Mouse (Mus musculus) lung, postnatal 0 days (tissue): ENCODE results near the gene Stx18. TPM values are rescaled to one million over a fixed set of nuclear protein-coding genes. Genes with fewer than 3 reads are reported as not detected.
A peak's percentile ranks its signal among the peaks of the same experiment; 100 is the strongest.

Source experiments
- ATAC-seq: fragments of 200-750 bp; cut with Nextera tagmentation; 2 replicates; pipeline ENCODE4 v1.8.0; 2017; ENCODE audit warnings: moderate library complexity
- DNase-seq: peaks from one replicate; pipeline ENCODE4 v3.0.0-alpha.2; 2016; ENCODE audit warnings: low spot score
- H3K27ac ChIP-seq: fragments of 300-500 bp; sonication (generic); 2 replicates; pipeline ENCODE4 v1.5.1; 2014; ENCODE audit warnings: antibody characterized with exemption, mild to moderate bottlenecking, low read length, mixed read lengths
- H3K27me3 ChIP-seq: fragments of 300-500 bp; sonication (generic); replicated peaks from 2 replicates; pipeline ENCODE4 v1.6.1; 2014; ENCODE audit warnings: low read length, mixed read lengths; ENCODE audit not compliant: insufficient read depth
- H3K36me3 ChIP-seq: fragments of 300-500 bp; sonication (generic); 2 replicates; pipeline ENCODE4 v1.6.1; 2014; ENCODE audit warnings: low read length, mixed read lengths; ENCODE audit not compliant: insufficient read depth
- H3K4me1 ChIP-seq: fragments of 300-500 bp; sonication (generic); 2 replicates; pipeline ENCODE4 v1.6.1; 2014; ENCODE audit warnings: antibody characterized with exemption, low read depth, low read length, mixed read lengths; ENCODE audit not compliant: insufficient read depth
- H3K4me2 ChIP-seq: fragments of 300-500 bp; sonication (generic); replicated peaks from 2 replicates; pipeline ENCODE4 v1.6.1; 2014; ENCODE audit warnings: low read depth, mild to moderate bottlenecking, low read length, moderate library complexity, mixed read lengths
- H3K4me3 ChIP-seq: fragments of 300-500 bp; sonication (generic); 2 replicates; pipeline ENCODE4 v1.5.1; 2014; ENCODE audit warnings: low read depth, low read length
- H3K9ac ChIP-seq: fragments of 300-500 bp; sonication (generic); replicated peaks from 2 replicates; pipeline ENCODE4 v1.6.1; 2014; ENCODE audit warnings: low read depth, mild to moderate bottlenecking
- H3K9me3 ChIP-seq: fragments of 300-500 bp; sonication (generic); 2 replicates; pipeline ENCODE4 v1.6.1; 2016; ENCODE audit warnings: low read length, mixed read lengths
- CTCF ChIP-seq: IDR thresholded peaks from 2 replicates; pipeline ENCODE4 v1.5.1; 2016; ENCODE audit warnings: antibody characterized with exemption, mild to moderate bottlenecking
- EP300 ChIP-seq: IDR thresholded peaks from 2 replicates; pipeline ENCODE4 v1.6.1; 2016; ENCODE audit warnings: antibody characterized with exemption, mild to moderate bottlenecking, control low read depth
- WGBS: fragments of 180-500 bp; shearing (Covaris S2); extraction: QIAGEN DNeasy Blood & Tissue Kit; methylation state at CpG from one replicate; pipeline ENCODE4 v1.1.7; 2014; 5-methylcytosine and 5-hydroxymethylcytosine counted together
- polyA plus RNA-seq: library from polyadenylated mRNA; unstranded; fragments of >200 nt; fragmentation: Nextera tagmentation; extraction: Ambion mirVana; gene quantifications from 2 replicates; pipeline ENCODE4 v1.2.1, GENCODE M21; 2015

The Stx18 gene
- polyA plus RNA-seq, 1 experiment from 2014 or later = 27.9 TPM

DNA sequence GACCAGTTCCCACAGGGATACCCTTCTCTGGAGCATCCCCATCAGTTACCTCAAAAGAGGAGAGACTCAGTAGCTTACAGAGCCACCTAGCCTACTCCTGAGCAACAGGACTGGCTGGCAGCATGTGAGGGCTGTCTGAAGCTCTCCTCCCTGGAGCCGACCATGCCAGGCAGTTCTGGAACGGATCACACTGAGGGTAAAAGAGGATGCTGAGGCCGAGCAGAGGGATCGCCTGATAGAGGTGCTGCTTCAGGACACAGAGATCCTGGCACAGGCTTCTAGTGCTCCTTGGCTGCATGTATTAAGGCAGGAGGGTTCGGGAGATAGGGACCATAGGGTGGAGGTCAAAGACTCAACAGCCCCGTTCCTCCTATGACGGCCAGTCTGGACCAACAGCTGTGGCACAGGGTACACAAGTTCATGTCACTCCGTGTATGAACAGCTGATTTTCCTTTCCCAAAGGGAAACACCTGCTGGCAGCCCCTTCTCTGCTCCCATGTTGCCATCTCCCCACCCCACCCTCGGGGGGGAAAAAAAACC is 119.0 kb downstream of the Stx18 start:
- H3K9ac ChIP-seq = no peak overlapping the region
- 73% methylated on average over 9 of the region's 9 CpGs for WGBS

DNA sequence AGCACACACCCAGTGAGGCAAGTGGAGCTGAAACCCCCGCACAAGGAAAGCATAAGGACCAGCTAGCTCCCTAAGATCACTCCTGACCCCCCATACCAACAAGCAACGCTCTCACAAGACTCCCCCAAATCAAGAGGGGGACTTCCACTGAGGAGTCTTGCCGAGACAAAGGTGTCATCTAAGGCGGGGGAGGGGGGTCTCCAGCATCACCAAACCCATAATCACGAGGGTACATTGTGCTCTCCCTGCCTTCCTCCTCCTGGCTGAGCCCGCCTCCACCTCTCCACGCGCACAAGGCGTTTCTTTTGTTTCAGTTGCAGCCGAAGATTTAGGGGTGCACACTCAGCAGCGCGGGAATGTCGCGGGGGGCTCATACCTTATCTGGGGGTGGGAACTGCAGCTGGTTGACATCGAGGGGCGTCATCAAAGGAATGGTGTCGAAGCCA is 120.0 kb downstream of the Stx18 start:
- H3K27me3 ChIP-seq = peaks cover 10% of the 10 kb centered on the region; the same call in 1 of the 2 replicates

More for the DNA sequence above, 119.0 kb downstream of the Stx18 start:
- Histone ChIP-seq H3K4me3 (no peak overlapping the region), H3K9me3 (no peaks in the 10 kb centered on the region), H3K27me3 (peaks cover 9% of the 10 kb centered on the region; the same call in 1 of the 2 replicates), H3K27ac (no peak overlapping the region), H3K36me3 (no peaks in the 10 kb centered on the region), H3K4me1 (no peaks in the 10 kb centered on the region), H3K4me2 (no peak overlapping the region)
- no peak for TF ChIP-seq CTCF
- no peak for TF ChIP-seq EP300
- DNase-seq = no peak
- ATAC-seq = no peak

DNA sequence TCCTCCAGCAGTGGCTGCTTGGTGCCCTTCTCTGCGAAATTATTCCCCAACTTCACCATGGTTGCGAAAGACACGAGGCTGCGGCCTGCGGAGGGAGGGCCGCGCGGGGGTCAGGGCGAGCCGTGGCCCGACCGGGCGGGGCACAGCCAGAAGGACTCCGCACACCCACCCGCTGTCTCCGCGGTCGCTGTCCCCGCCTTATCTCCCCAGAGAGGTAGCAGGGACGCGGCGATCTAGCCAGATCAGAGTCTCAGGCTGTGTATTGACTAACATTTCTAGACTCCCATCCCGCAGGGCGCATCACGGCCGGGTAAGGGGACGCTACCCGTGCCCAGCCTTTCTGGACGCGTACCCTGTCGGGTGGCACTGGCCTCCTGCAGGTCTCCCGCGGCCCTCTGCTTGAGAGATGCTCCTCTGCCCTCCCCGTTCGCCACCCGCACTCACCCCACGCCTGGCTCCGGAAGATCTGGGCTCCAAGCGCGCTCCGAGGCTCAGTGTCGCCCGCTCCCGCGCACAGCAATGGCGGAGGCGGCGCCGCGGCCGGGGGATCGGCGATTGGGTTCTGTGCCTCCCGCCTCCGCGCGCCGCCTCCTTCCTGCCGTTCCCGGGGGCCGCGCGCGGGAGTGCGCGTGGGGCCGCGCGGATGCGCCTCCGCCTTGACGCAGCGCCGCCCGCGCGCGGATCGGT is 120.5 kb downstream of the Stx18 start:
- DNase-seq (peak; percentile 57), ATAC-seq (peak; percentile 86)
- no peak overlapping the region for H3K27ac ChIP-seq
- peak overlapping the region; percentile 82 for H3K4me2 ChIP-seq
- no peaks in the 10 kb centered on the region for H3K4me1 ChIP-seq
- TF ChIP-seq EP300 (no peak), CTCF (no peak)
- H3K27me3 ChIP-seq = peaks cover 10% of the 10 kb centered on the region; the same call in 1 of the 2 replicates
- no peaks in the 10 kb centered on the region for H3K36me3 ChIP-seq
- under 1% methylated on average over 59 of the region's 79 CpGs for WGBS
- peak overlapping the region; percentile 50 for H3K9ac ChIP-seq
- H3K4me3 ChIP-seq = peak overlapping the region; percentile 65
- H3K9me3 ChIP-seq = no peaks in the 10 kb centered on the region

More for the DNA sequence above, 120.0 kb downstream of the Stx18 start:
- peak overlapping the region; percentile 82 for H3K4me2 ChIP-seq
- peak overlapping the region; percentile 65 for H3K4me3 ChIP-seq
- no peak for DNase-seq
- no peak overlapping the region for H3K27ac ChIP-seq
- no peak for ATAC-seq
- peak overlapping the region; percentile 50; the same call in 1 of the 2 replicates for H3K9ac ChIP-seq
- H3K36me3 ChIP-seq = no peaks in the 10 kb centered on the region
- 3% methylated on average over 17 of the region's 17 CpGs for WGBS
- no peaks in the 10 kb centered on the region for H3K4me1 ChIP-seq
- no peak for TF ChIP-seq CTCF
- TF ChIP-seq EP300 = no peak
- H3K9me3 ChIP-seq = no peaks in the 10 kb centered on the region

DNA sequence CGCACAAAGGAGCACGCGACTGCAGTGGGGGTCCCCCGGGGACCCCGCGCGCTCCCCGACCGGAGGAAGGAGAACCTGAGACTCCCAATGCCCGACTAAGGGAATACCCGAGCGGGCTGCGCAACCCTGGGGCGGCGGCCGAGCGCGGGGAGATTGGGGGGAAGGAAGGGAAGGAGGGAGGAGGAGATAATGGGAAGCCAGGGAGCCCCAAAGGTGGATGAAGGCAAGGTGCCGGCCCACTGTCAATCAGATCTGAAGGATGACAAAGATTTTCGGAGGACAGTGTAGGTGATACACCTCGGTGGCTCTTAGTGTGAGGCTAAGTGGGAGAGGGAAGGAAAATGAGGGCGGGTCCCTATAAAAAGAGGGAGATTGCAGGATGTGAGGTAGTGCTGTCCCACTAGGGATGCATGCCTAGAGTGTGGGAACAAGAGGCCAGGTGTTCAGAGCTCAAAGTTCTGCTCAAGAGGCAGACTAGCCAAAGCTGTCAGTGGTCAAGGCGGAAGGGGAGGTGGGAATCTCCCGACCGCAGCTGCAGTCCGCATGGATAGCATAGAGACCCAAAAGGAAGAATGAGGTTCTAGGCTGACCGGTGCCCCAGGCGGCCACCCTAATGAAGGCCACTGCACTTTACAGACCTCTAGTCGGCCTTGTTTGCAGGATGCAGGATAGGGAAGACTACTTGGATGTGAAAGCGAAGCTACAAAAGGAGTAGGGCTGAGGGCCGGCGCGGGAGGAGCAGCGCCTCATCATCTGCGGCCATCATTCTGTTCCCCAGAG is 121.3 kb downstream of the Stx18 start, which contains the start of gene Nsg1:
Nsg1 (minus strand) TSS at position 274 of the 780 bp plus-strand sequence.
- Histone ChIP-seq H3K27ac (no peak within 1 kb of the TSS), H3K27me3 (peaks cover 10% of the 10 kb centered on the region; the same call in 1 of the 2 replicates), H3K4me3 (peak within 1 kb of the TSS; percentile 65), H3K9me3 (no peaks in the 10 kb centered on the region), H3K36me3 (no peaks in the 10 kb centered on the region), H3K9ac (peak within 1 kb of the TSS; percentile 50), H3K4me2 (peak within 1 kb of the TSS; percentile 82), H3K4me1 (no peaks in the 10 kb centered on the region)
- TF ChIP-seq CTCF (no peak), EP300 (no peak)
- DNase-seq = no peak
- 13% methylated on average over 31 of the region's 35 CpGs for WGBS
- 0 out of 2 replicates have a peak, but pooled peaks have one; percentile 8 for ATAC-seq

DNA sequence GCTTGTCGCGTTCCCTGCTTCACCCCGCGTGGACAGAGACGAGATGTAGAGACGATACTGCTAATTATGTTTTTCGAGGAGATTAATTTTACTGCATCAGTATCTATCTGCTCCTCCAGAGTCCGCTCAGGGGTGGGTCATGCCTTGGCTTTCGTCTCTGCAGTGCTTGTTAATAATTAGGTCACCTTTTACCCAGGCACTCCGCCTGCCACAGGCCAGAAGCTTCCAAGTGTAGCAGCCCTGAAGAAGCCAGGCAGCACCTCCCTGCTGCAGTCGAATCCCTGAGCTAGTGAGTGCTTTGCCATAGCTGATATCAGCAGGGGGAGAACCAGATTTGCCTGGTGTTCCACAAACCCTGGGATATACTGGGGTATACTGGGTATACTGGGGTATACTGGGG is 130.0 kb downstream of the Stx18 start:
- no peak for DNase-seq
- no peak for TF ChIP-seq CTCF
- TF ChIP-seq EP300 = no peak
- Histone ChIP-seq H3K4me2 (no peak overlapping the region), H3K36me3 (no peaks in the 10 kb centered on the region), H3K27me3 (no peaks in the 10 kb centered on the region), H3K4me1 (no peaks in the 10 kb centered on the region), H3K27ac (no peak overlapping the region), H3K9me3 (no peaks in the 10 kb centered on the region), H3K4me3 (no peak overlapping the region), H3K9ac (no peak overlapping the region)
- no peak for ATAC-seq
- 70% methylated on average over 11 of the region's 11 CpGs for WGBS

DNA sequence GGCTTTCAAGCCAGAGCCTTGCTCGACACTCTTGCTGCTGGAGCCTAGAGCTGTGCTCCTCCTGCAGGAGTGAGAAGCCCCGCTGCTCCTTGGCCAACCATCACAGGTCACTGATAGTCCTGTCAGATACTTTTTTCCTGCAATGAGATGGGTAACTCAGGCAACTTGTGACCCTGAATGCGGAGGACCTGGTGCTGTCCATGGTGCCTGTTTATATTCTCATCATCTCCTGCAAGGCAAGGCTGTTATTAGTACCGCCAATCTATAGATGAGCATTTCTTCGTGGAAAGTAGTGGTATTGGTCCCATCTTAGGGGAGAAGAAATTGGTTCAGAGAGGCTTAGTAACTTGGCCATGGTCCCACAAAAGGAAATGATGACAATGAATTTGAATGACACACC is 135.2 kb downstream of the Stx18 start:
- Histone ChIP-seq H3K4me2 (no peak overlapping the region), H3K27ac (no peak overlapping the region), H3K9me3 (no peaks in the 10 kb centered on the region), H3K36me3 (no peaks in the 10 kb centered on the region), H3K9ac (no peak overlapping the region), H3K27me3 (no peaks in the 10 kb centered on the region), H3K4me3 (no peak overlapping the region), H3K4me1 (no peaks in the 10 kb centered on the region)
- ATAC-seq (no peak), DNase-seq (no peak)
- WGBS = 47% methylated on average over 5 of the region's 5 CpGs
- TF ChIP-seq CTCF = no peak
- no peak for TF ChIP-seq EP300
